Mouse (Mus musculus): ENCODE measurements around the gene Unc93b1.

DNA sequence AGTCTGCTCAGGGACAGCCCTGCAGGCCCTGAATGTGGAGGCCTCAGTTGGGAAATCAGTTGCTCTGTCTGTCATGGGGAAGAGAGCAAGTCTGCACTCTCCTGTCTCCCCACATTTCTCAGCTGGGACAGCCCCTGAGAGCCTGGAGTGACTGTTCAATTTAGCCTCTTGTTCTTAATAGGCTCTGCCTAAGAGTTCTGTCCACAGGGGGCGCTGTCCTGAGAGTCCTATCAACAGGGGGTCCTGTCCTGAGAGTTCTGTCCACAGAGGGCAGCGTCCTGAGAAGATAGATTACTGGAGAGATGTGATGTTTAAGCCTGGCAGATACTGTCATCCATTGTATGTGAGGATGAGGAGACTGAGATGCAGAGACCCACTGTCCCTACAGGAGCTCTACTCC lies 27.5 kb downstream of the Unc93b1 start:
- TF ChIP-seq CTCF (IDR thresholded peaks at IDR 0.05; ENCODE audit: borderline replicate concordance, control insufficient read depth, extremely low read depth, insufficient read depth, low read length, poor library complexity), result no peak
- no peak for TF ChIP-seq POLR2A (IDR thresholded peaks at IDR 0.05; ENCODE audit: control insufficient read depth, extremely low read depth, insufficient read depth, low read length, poor library complexity)
